Mouse (Mus musculus): ENCODE measurements around the gene Rplp0. TPM values are rescaled to one million over a fixed set of nuclear protein-coding genes. Genes with fewer than 3 reads are reported as not detected.

Rplp0 gene
- 2,084 TPM for polyA plus RNA-seq (2017; shearing (Covaris generic))

DNA sequence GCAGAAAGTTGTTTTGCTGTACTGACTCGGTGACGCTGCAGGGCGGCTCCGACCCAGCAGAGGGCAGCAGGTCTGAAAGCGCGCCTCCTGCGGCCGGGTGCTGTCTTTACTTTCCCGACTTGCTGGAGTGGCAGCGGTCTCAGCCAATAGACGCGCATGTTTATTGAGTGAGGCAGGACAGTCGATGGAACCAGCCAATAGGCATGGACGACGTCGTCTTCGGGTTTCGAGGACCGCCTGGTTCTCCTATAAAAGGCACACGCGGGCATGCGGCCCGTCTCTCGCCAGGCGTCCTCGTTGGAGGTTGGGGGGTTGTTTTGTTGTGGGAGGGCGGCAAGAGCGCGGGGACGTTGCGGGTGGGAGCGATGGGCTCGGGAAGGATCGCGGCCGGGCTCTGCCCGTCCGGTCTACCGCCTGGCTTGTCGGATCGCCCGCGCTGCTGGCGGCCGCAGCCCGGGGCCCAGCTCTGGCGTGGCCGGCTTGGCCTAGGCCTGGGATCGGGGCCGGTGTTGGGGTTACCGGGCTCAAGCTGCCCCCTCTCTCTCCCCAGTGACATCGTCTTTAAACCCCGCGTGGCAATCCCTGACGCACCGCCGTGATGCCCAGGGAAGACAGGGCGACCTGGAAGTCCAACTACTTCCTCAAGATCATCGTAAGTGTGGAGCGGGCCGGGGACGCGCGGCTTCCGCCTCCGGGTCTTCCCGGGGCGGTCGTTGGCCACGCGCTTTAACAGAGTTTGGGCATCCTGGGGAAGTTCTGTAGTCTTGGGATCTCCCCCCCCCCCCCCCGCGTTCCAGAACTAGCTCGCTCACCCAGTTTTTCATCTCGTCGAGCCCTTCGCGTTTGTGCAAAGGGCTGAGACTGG, at the start of gene Rplp0:
Gene Rplp0, plus strand, starts transcription at position 231 of the 865 bp plus-strand sequence.

DNA sequence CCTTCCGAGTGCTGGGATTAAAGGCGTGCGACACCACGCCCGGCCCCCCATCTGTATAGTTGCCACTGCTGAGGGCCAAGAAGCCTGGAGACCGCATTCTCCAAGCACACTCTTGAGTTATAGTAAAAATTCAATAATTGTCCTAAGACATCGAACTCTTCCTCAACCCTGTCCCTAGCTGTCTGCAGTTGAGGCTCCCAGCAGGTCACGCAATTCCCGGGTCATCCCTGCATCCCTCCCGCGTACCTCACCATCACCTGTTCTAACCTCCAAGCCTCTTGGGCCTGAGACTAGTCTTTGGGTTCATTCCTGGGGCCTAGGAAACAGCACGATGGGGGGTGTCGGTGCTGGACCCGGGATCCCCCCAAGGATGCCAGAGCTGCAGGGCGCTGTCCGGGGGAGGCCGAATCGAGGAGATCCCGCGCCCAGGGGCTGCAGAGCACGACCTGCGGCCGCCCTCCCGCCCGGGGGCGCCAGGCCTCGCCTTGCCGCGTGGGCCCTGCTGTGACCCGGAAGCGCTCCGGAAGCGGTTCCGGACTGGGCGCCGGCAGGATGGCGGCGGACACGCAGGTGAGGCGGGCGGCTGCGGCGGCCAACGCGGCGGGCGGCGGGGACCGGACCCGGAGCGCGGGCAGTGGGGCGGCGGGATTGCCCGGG, 5.6 kb downstream of the Rplp0 start, which contains the start of gene Gcn1l1:
Gene Gcn1l1, plus strand, starts transcription at position 518 of the 657 bp plus-strand sequence.

Other genes starting within 250 kb of the Rplp0 start
- 88.6 TPM for gene Srsf9, start 232.3 kb upstream of the Rplp0 start, polyA plus RNA-seq (2017; shearing (Covaris generic))
- 5.5 TPM for gene Gatc, start 218.3 kb upstream of the Rplp0 start, polyA plus RNA-seq (2017; shearing (Covaris generic))
- gene Triap1, start 218.2 kb upstream of the Rplp0 start, polyA plus RNA-seq (2017; shearing (Covaris generic)): 22.9 TPM
- gene Cox6a1, start 210.5 kb upstream of the Rplp0 start, polyA plus RNA-seq (2017; shearing (Covaris generic)): 459 TPM
- gene Msi1, start 129.9 kb upstream of the Rplp0 start, polyA plus RNA-seq (2017; shearing (Covaris generic)): 0.27 TPM
- not detected for gene Pla2g1b, start 93.2 kb upstream of the Rplp0 start, polyA plus RNA-seq (2017; shearing (Covaris generic))
- gene Sirt4, start 74.7 kb upstream of the Rplp0 start, polyA plus RNA-seq (2017; shearing (Covaris generic)): 14.3 TPM
- gene Pxn, start 52.8 kb upstream of the Rplp0 start, polyA plus RNA-seq (2017; shearing (Covaris generic)): 64.8 TPM
- 51.8 TPM for gene Gcn1l1, start 5.8 kb downstream of the Rplp0 start, polyA plus RNA-seq (2017; shearing (Covaris generic))
- gene Rab35, start 72.4 kb downstream of the Rplp0 start, polyA plus RNA-seq (2017; shearing (Covaris generic)): 15.8 TPM
- 64.4 TPM for gene Bicdl1, start 172.2 kb downstream of the Rplp0 start, polyA plus RNA-seq (2017; shearing (Covaris generic))